Mouse (Mus musculus) megakaryocyte, adult 5-6 weeks (primary cell): ENCODE results near the gene Arfgef2. TPM values are rescaled to one million over a fixed set of nuclear protein-coding genes. Genes with fewer than 3 reads are reported as not detected.

ENCODE experiments used
- ATAC-seq: 2 replicates; pipeline ENCODE4 v1.8.0; 2016; ENCODE audit warnings: mild to moderate bottlenecking, inconsistent platforms; ENCODE audit not compliant: poor library complexity, severe bottlenecking
- total RNA-seq, 2 experiments: library from RNA; stranded (forward) in 1 of 2; stranded (reverse) in 1 of 2; fragments of 153-499, 151-499 nt in 1 of 2; fragments of 221-1000, 200-1000 nt in 1 of 2; gene quantifications; 2 replicates each; pipeline versions ENCODE4 v1.2.3 to v1.2.4; 2015 to 2017

The Arfgef2 gene
- total RNA-seq, 2 experiments from 2014 or later, result 11.5 to 13.9 TPM

DNA sequence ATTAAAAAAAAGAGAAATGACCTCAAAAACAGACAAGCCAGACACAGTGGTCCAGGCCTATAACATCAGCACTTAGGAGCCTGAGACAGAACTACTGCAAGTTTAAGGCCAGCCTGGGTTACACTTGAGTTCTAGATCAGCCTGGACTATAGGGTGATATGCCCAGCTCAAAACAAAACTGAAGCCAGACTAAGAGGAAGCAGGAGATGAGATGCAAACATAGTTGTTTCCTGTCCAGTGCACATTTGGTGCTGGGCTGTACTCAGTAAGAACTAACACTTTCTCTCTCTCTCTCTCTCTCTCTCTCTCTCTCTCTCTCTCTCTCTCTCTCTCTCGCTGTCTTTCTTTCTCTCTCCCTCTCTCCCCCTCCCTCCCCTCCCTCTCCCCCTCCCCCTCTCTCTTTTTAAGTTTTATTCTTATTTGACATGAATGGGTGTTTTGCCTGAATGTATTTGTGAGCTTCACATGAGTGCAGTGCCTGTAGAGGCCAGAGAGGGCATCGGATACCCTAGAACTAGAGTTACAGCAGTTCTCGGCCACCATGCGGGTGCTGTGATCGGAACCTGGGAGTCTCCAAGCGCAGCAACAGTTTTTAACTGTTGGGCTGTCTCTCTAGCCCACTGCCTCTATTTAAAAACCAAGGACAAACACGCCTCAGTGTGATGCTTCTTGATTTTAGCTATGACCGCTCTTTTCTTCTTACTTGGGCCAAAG lies 95.6 kb downstream of the Arfgef2 start:
- ATAC-seq, result no peak

DNA sequence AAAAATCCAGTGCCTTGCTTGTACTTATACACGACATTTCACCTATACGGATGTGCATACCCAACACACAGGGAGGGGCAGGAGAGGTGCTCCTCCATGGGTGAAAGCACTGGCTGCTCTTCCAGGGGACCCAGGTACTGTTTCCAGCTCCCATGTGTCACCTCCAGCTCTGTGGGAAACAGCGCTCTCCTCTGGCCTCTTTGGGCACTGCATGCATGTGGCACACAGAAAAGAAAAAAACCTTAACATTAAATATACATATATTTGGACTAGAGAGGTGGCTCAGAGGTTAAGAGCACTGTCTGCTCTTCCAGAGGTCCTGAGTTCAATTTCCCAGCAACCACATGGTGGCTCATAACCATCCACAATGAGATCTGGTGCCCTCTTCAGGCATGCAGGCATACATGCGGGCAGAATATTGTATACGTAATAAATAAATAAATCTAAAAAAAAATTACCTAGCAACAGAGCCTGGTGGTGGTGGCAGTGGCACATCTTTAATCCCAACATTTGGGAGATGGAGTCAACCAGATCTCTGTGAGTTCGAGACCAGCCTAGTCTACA lies 98.4 kb downstream of the Arfgef2 start:
- no peak for ATAC-seq

DNA sequence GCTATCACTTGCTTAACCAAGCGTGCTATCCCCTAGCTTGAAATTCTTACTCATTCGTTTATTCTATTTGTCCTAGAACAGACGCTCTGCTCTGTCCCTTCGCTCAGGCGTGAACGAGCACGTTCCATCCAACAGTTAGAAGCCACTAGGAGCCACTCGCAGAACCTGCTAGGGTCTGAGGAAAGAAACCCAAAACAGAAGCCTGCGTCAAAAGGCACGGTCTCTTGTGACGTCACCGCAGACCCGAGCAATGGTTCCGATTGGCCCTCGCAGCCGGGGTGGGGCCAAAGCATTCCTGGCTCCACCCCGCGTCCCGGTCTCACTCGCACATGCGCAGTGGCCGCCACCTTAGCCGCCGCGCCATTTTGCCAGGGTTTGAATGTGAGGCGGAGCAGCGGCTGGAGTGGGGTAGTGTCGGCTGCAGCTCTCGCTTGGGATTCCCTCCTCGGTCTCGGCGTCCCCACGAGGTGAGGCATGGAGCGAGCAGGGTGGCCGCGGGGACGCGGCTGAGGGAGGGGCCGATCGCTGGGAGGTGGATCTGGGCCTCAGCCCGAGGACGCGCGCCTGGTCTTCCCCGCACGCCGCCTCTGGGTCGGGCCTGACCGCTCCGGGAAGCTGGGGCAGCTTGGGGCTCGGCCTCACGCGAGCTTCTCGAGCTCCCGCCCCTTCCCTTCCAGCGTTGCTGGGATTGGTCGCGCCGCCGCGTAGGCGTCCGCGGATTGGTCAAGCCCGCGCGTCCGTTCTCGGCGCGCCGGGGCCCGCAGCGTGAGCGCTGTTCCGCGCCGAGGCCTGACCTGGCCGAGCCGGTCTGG lies 100.5 kb downstream of the Arfgef2 start, which contains the start of gene Cse1l:
Cse1l (plus strand) TSS at position 330 of the 812 bp plus-strand sequence.
- peak; percentile 86 for ATAC-seq

DNA sequence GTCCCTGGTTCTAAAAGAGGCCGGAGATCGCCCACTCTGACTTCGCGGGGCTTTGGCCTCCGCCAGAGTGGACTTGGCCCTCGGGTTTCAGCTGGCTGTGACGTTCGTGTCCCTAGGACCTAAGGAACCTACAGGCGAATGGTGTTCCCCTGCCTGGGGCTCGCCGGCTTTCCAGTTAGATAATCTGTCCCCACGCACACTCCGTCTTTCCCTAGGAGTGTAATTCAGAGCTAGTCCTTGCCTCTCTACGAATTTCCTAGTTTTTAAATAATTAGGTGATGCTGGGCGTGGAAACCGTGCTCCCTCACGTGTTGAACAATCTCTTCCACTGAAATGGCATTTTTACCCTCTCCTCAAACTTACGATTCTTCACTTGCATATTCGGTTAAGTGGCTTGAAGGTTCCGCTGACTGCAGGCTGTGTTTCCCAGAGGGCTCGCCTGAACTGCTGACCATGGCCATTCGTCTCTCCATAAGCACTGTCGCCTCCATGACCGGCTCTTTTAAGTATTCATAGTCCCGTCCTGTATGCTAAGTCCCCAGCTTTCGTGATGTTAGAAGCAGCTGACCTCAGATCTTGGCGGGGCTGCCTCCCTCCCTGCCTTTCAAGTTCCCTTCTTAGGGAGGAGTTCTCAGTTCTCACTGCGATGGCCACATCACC lies 101.3 kb downstream of the Arfgef2 start:
- ATAC-seq, result peak; percentile 23; the same call in 1 of the 2 replicates

DNA sequence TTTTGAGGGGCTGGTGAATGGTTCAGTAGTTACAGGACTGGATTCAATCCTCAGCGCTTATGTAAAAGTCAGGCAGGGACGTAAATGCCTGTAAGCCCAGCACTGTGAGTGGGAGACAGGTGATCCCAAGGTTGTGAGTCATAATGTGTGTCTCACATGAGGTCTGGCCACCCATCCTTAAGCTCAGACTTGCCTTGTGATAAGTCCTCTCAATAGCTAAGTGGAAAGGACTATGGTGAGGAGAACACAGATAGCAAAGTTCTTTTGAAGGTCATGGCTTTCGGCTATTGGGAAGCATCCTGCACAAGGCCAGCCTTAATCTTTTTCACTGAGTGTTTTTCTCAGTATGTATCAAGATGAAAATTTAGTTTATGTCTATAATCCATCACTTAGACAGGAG lies 104.3 kb downstream of the Arfgef2 start:
- no peak for ATAC-seq

DNA sequence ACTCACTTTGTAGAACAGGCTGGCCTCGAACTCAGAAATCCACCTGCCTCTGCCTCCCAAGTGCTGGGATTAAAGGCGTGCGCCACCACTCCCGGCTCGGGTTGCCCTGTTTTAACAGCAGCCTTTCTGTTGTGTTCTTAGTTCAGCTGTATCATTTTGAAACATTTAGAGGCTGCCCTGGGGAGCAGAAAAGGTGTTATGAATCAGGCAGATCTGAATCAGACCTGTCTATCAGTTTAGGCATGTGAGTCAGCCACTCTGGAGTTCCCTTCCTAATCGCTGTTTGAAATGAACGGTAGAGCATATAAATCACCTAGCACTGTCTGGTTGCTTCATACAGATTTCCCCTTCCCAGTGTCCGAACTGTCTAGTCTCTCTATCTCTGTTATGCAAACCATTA lies 105.1 kb downstream of the Arfgef2 start:
- no peak for ATAC-seq

DNA sequence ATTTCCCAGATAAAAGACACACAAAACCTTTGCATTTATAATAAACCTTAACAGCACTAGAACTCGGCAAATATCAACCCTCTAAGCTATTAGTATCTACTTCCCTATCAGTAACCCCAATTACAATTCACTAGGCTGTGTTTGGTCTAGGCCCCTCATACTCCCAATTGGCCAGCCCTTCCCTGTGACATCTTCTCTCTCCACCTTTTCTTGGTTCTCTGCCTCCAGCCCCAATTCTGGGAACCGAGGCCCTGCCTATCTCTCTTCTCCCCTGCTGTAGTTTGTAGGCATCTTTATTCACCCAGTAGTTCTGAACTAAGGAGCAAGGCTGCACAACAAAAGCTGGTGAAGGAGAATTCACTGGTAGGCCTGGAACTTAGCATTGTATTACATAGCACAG lies 118.6 kb downstream of the Arfgef2 start:
- ATAC-seq, result no peak

DNA sequence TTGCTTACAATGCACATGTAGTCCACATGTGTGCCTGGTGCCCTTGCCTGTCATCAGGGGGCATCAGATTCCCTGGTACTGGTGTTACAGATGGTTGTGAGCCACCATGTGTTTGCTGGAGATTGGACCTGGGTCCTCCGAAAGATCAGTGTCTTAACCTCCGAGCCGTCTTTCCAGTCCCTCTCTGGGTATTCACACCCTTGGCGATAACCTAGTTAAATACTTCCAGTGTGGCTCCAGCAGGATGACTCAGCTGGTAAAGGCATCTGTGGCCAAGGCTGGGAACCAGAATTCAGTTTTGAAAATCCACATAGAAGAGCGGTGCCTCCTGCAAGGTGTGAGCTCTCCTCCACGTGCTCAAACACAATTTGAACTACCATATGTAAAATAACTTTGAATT lies 128.6 kb downstream of the Arfgef2 start:
- ATAC-seq, result no peak

DNA sequence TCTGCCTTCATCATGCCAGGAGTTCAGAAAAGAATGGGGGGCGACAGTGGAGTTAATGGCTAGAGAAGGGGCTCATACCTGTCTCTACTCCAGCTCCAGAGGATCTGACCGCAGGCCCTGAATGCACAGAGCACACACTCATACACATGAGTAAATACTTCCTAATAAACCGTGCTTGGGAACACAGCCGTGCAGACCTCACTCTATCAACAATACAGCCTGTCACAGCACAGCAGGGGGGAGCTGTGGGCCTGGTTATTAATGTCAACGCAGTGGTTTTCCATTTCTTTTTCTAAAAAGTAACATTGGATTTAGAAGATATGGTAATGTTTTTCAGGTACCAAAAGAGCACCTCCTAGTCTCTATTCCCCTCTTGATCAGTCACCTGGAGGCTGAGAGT lies 129.0 kb downstream of the Arfgef2 start:
- ATAC-seq, result no peak

DNA sequence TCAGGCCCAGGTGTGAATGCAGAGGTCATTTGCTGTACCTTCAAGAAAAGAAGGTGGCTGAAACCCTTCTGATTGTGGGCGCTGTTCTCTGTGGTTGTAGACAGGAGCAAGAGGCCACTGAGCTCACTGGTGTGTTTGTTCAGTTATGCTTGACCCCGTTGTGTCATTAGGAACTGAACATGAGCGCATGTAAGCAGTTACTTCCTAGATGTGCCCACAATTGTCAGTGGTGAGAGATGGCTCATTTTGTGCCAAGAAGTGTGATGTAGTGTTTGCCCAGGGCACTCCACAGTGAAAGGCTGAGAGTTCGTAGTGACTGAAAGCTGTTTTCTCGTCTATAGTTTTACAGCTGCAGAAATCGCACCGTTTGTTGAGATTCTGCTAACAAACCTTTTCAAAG lies 130.2 kb downstream of the Arfgef2 start:
- ATAC-seq, result no peak

DNA sequence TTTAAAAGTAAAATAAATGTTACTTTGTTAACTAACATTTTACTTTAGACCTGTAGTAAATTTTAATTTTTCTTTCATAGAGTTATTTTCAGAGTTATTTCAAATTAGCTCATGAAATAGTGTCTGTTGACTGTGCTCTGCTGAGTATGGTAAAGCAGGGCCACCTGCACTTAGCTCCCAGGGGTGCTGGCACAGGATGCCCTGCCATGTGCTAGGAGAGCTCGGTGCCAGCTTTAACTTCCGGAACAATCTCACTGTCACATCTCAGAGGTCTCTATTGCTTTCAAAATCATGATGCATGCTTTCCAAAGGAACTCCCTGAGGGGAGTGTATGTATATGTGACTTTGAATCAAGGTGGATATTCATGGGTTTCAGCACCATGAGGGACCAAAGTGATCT lies 130.8 kb downstream of the Arfgef2 start:
- no peak for ATAC-seq

DNA sequence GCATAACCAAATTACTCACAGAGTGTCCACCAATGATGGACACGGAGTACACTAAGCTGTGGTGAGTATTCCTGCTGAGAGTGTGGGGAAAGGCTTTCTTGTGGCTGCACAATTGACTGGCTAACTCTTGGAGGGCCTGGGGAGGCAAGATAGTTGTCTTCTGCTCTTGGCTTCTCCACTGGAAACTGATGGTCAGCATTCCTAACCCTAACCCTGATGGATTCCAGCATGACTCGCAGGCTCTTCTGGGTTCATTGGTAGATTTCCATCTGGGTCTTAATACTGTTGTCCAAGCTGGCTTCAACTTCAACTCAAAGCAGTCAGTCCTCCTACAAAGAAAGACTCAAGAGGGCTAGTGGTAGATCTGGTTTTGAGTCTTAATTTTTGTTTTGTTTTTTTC lies 137.8 kb downstream of the Arfgef2 start:
- ATAC-seq, result no peak

DNA sequence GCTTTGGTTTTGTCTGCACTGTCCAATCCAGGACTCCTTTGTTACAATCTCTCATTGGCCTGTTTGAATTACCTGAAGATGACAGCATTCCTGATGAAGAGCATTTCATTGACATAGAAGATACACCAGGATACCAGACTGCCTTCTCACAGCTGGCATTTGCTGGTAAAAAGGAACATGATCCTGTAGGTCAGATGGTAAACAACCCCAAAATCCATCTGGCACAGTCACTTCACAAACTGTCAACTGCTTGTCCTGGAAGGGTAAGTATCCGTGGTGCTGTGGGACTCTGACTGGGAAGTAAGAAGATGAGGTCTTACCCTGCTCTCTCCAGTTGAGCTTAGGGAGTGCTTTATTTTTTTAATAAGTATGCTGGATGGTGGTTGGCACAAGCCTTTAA lies 139.0 kb downstream of the Arfgef2 start:
- ATAC-seq, result no peak

DNA sequence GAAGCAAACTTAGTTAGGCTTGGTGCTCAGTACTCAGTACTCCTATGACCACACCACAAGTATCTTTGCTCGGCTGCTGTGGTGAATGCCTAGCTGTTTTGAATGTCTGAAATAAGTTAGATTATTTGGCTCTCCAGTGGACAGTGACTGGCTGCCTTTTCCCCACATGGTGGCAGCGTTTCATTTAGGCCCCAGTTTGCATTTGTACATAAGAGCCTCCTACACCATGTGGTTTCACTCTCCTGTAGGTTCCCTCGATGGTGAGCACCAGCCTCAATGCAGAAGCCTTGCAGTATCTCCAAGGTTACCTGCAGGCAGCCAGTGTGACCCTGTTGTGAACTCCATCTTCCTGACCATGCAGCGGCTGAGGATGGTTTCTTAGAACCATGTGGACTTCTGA lies 140.1 kb downstream of the Arfgef2 start:
- ATAC-seq, result no peak

Other genes starting within 250 kb of the Arfgef2 start
- gene Prex1, start 91.8 kb upstream of the Arfgef2 start, total RNA-seq (2015), result 75.3 and 85.4 TPM in 2 replicates
- gene Prex1, start 91.8 kb upstream of the Arfgef2 start, total RNA-seq (2017), result 61.1 and 73.3 TPM in 2 replicates
- 2.1 and 4.5 TPM in 2 replicates for gene Trp53rkb, start 13.1 kb upstream of the Arfgef2 start, total RNA-seq (2015)
- 1.5 and 2.0 TPM in 2 replicates for gene Trp53rkb, start 13.1 kb upstream of the Arfgef2 start, total RNA-seq (2017)
- gene Cse1l, start 100.5 kb downstream of the Arfgef2 start, total RNA-seq (2015), result 87.8 and 109 TPM in 2 replicates
- gene Cse1l, start 100.5 kb downstream of the Arfgef2 start, total RNA-seq (2017), result 74.4 and 83.1 TPM in 2 replicates
- gene Stau1, start 190.7 kb downstream of the Arfgef2 start, total RNA-seq (2015), result 28.5 and 36.0 TPM in 2 replicates
- 28.9 and 32.6 TPM in 2 replicates for gene Stau1, start 190.7 kb downstream of the Arfgef2 start, total RNA-seq (2017)
- 14.5 and 15.3 TPM in 2 replicates for gene Ddx27, start 209.6 kb downstream of the Arfgef2 start, total RNA-seq (2015)
- 48.1 and 50.4 TPM in 2 replicates for gene Ddx27, start 209.6 kb downstream of the Arfgef2 start, total RNA-seq (2017)